Mouse (Mus musculus): Measurements from ENCODE around the gene Zfp235. TPM values are rescaled to one million over a fixed set of nuclear protein-coding genes. Genes with fewer than 3 reads are reported as not detected.

The Zfp235 gene
- total and polyA plus RNA-seq, 3 experiments: 4.5 to 6.2 TPM; not detected in 1

GRCm38 (mm10) chr7:24142566-24142965 is 8.6 kb downstream of the Zfp235 start:
- DNase-seq (ENCODE audit: low read depth, low spot score): no peak
- Histone ChIP-seq H3K4me3 (ENCODE audit: control insufficient read depth in 1 of 2, insufficient read depth in 1 of 2, low read depth in 2 of 2, low read length in 2 of 2) (no peak overlapping the region), H3K9ac (ENCODE audit: control insufficient read depth, low read depth, low read length, poor library complexity, severe bottlenecking) (no peak overlapping the region), H3K36me3 (ENCODE audit: control insufficient read depth in 1 of 2, insufficient read depth in 2 of 2, low read length in 2 of 2) (no peaks in the 10 kb centered on the region), H3K27ac (ENCODE audit: control insufficient read depth, low read depth, low read length) (no peak overlapping the region), H3K27me3 (ENCODE audit: control insufficient read depth in 1 of 2, insufficient read depth in 2 of 2, low read length in 2 of 2) (no peaks in the 10 kb centered on the region), H3K9me3 (replicated peaks; ENCODE audit: insufficient read depth, low read length) (no peaks in the 10 kb centered on the region), H3K4me1 (ENCODE audit: control insufficient read depth in 1 of 2, insufficient read depth in 2 of 2, low read length in 2 of 2) (no peaks in the 10 kb centered on the region), H3K79me2 (ENCODE audit: control insufficient read depth, insufficient read depth, low read length, poor library complexity) (no peaks in the 10 kb centered on the region)
- no peak for TF ChIP-seq HCFC1 (IDR thresholded peaks at IDR 0.05; ENCODE audit: low read depth, low read length)
- TF ChIP-seq TBP (IDR thresholded peaks at IDR 0.05; ENCODE audit: low read depth, low read length): no peak
- no peak for TF ChIP-seq NELFE (IDR thresholded peaks at IDR 0.05; ENCODE audit: low read depth, low read length)
- no peak for TF ChIP-seq MAZ (IDR thresholded peaks at IDR 0.05; ENCODE audit: low read depth, low read length)
- TF ChIP-seq BHLHE40 (IDR thresholded peaks at IDR 0.05; ENCODE audit: borderline replicate concordance, low read depth, low read length): no peak
- TF ChIP-seq CTCF (IDR thresholded peaks at IDR 0.05 in 2 of 3, conservative IDR thresholded peaks at IDR 0.05 in 1 of 3; ENCODE audit: control insufficient read depth in 1 of 3, insufficient read depth in 1 of 3, low read depth in 2 of 3, low read length in 3 of 3, poor library complexity in 1 of 3, severe bottlenecking in 1 of 3): no peak

- Histone ChIP-seq H3K9ac (ENCODE audit: control insufficient read depth, low read depth, low read length, poor library complexity, severe bottlenecking) (no peak overlapping the region), H3K4me3 (ENCODE audit: control insufficient read depth in 1 of 2, insufficient read depth in 1 of 2, low read depth in 2 of 2, low read length in 2 of 2) (no peak overlapping the region), H3K27me3 (ENCODE audit: control insufficient read depth in 1 of 2, insufficient read depth in 2 of 2, low read length in 2 of 2) (no peaks in the 10 kb centered on the region), H3K4me1 (ENCODE audit: control insufficient read depth in 1 of 2, insufficient read depth in 2 of 2, low read length in 2 of 2) (no peaks in the 10 kb centered on the region), H3K79me2 (ENCODE audit: control insufficient read depth, insufficient read depth, low read length, poor library complexity) (no peaks in the 10 kb centered on the region), H3K9me3 (replicated peaks; ENCODE audit: insufficient read depth, low read length) (no peaks in the 10 kb centered on the region), H3K27ac (ENCODE audit: control insufficient read depth, low read depth, low read length) (no peak overlapping the region), H3K36me3 (ENCODE audit: control insufficient read depth in 1 of 2, insufficient read depth in 2 of 2, low read length in 2 of 2) (no peaks in the 10 kb centered on the region)
- TF ChIP-seq GABPA (IDR thresholded peaks at IDR 0.05; ENCODE audit: low read depth, low read length): no peak
- 0 out of 2 replicates have a peak, but pooled peaks have one; percentile 15 for TF ChIP-seq SMC3 (IDR thresholded peaks at IDR 0.05; ENCODE audit: low read depth, low read length)
- peak; percentile 26 for TF ChIP-seq RAD21 (IDR thresholded peaks at IDR 0.05; ENCODE audit: low read depth, low read length)
- TF ChIP-seq CTCF (IDR thresholded peaks at IDR 0.05 in 2 of 3, conservative IDR thresholded peaks at IDR 0.05 in 1 of 3; ENCODE audit: control insufficient read depth in 1 of 3, insufficient read depth in 1 of 3, low read depth in 2 of 3, low read length in 3 of 3, poor library complexity in 1 of 3, severe bottlenecking in 1 of 3): peak in 2 of 3 experiments; percentile 7 to 28; a peak in 3 of 6 replicates
- peak; percentile 11 for DNase-seq (ENCODE audit: low read depth, low spot score)
These were observed 19.3 kb downstream of the Zfp235 start for GRCm38 (mm10) chr7:24153272-24153671.

GRCm38 (mm10) chr7:24172191-24172590 is 38.2 kb downstream of the Zfp235 start:
- no peak overlapping the region for H3K9ac ChIP-seq (ENCODE audit: control insufficient read depth, low read depth, low read length, poor library complexity, severe bottlenecking)
- no peak for DNase-seq (ENCODE audit: low read depth, low spot score)
- H3K27me3 ChIP-seq (ENCODE audit: control insufficient read depth in 1 of 2, insufficient read depth in 2 of 2, low read length in 2 of 2): no peaks in the 10 kb centered on the region
- H3K36me3 ChIP-seq (ENCODE audit: control insufficient read depth in 1 of 2, insufficient read depth in 2 of 2, low read length in 2 of 2): no peaks in the 10 kb centered on the region
- no peaks in the 10 kb centered on the region for H3K79me2 ChIP-seq (ENCODE audit: control insufficient read depth, insufficient read depth, low read length, poor library complexity)
- TF ChIP-seq TBP (IDR thresholded peaks at IDR 0.05; ENCODE audit: low read depth, low read length) (no peak), SMC3 (IDR thresholded peaks at IDR 0.05; ENCODE audit: low read depth, low read length) (no peak), ZC3H11A (IDR thresholded peaks at IDR 0.05; ENCODE audit: low read depth, low read length) (no peak), MAFK (IDR thresholded peaks at IDR 0.05; ENCODE audit: borderline replicate concordance, low read depth, low read length) (no peak), ZMIZ1 (IDR thresholded peaks at IDR 0.05; ENCODE audit: low read depth, low read length) (no peak), CHD1 (IDR thresholded peaks at IDR 0.05; ENCODE audit: low read depth, low read length) (no peak)
- H3K4me3 ChIP-seq (ENCODE audit: control insufficient read depth in 1 of 2, insufficient read depth in 1 of 2, low read depth in 2 of 2, low read length in 2 of 2): no peak overlapping the region
- H3K4me1 ChIP-seq (ENCODE audit: control insufficient read depth in 1 of 2, insufficient read depth in 2 of 2, low read length in 2 of 2): no peaks in the 10 kb centered on the region
- no peaks in the 10 kb centered on the region for H3K9me3 ChIP-seq (replicated peaks; ENCODE audit: insufficient read depth, low read length)
- no peak overlapping the region for H3K27ac ChIP-seq (ENCODE audit: control insufficient read depth, low read depth, low read length)
